Mouse (Mus musculus) cerebellum, adult 18-20 months (tissue): ENCODE data around the gene Naa80.

Experiments
- DNase-seq, 2 experiments: peaks; one replicate each; pipeline ENCODE4 v3.0.0; 2021

Naa80 gene

DNA sequence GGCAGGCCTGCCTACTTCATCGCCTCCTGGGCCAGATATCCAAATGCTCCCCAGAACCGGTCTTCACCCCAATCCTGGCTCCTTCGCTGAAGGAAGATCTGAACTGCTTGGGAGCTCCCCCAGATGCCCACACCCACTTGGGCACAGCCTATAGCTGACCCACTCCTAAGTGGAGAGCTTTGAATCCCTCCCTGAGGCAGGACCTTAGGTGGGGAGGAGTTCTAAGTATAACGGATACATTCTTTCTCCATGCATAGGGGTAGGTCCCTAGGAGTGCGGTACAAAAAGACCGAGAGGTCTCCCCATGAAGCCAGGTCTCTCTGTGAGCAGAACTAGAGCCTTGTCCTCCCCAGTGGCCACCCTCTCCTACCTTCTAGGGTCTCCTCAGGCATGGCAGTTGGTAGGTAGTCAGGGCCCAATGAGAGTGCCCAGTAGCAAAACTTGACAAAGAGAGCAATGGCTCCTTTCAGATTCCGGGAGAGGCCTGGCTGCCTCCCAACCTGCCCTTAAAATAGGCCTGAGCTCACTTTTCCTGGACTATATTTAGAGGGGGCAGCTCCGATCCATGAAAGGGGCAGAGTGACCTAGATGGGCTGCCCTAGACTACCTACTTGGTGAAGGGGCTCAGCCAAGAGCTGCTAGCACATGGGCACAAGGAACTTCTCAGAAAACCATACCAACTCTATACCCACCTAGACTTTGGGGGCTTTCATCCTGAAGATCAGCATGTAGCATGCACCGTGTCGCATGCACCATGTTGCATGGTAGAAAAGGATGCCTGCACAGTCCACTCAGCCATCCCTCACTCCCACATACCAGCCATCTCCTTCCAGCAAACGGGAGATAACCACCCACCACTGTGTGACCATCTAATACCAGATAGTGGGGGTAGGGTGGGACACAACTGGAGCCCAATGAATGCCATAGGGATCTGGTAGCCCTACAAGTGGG lies 18.2 kb downstream of the Naa80 start:
- no peak for DNase-seq

GRCm38 (mm10) chr9:107598385-107598784 lies 19.7 kb downstream of the Naa80 start:
- DNase-seq: no peak

- DNase-seq: peak in 1 of 2 experiments; percentile 18
Measured at GRCm38 (mm10) chr9:107599433-107599832, 20.7 kb downstream of the Naa80 start.

DNA sequence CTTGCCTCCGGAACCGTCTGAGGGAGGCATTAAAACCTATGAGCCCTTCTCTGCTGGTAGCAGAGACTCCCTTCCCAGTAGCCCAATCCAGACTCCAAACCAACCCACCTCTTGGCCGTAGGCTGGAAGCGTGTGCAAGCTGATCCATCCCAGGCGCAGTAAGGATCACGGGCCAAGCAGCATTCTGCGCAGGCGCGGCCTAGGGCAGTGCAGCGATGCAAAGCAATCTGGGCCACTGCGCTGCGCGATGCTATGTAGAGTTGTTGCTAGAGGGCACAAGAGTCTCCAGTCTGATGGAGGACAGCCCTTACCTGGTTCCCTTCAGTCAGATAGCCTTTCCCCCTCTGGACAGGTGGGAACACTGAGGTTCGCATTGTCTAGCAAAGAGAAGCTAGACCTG lies 21.2 kb downstream of the Naa80 start:
- peak; percentile 68 to 72 for DNase-seq

GRCm38 (mm10) chr9:107600745-107601144 lies 22.1 kb downstream of the Naa80 start:
- peak in 1 of 2 experiments; percentile 40 for DNase-seq

- no peak for DNase-seq
Measured at GRCm38 (mm10) chr9:107601275-107601674, 22.6 kb downstream of the Naa80 start.

GRCm38 (mm10) chr9:107602068-107602648 lies 23.5 kb downstream of the Naa80 start:
- peak; percentile 91 to 94 for DNase-seq

DNA sequence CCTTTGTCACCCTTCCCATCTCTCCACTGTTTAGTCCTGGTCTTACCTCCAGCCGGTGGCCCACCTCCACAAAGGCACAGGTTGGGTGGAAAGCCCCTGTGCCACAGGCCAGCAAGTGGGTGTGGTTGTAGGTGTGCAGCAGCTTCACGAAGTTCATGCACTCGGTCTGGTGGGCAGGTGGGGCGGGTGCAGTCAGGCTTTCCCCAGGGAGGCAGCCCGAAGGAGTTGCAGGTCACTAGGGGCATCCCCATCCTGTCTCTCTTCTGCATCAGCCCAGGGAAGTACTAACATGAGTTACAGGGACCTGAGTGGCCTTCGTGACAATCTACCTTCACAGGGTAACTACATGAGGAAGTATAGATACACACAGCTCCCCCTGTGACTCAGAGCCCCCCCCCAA lies 24.6 kb downstream of the Naa80 start:
- no peak for DNase-seq

- no peak for DNase-seq
Measured at GRCm38 (mm10) chr9:107605041-107605661, 26.5 kb downstream of the Naa80 start.

- DNase-seq: no peak
Measured at GRCm38 (mm10) chr9:107606591-107606990, 27.9 kb downstream of the Naa80 start.

- no peak for DNase-seq
Measured at GRCm38 (mm10) chr9:107607036-107607435, 28.3 kb downstream of the Naa80 start.

- DNase-seq: no peak
Measured at GRCm38 (mm10) chr9:107607653-107608245, 29.1 kb downstream of the Naa80 start.

DNA sequence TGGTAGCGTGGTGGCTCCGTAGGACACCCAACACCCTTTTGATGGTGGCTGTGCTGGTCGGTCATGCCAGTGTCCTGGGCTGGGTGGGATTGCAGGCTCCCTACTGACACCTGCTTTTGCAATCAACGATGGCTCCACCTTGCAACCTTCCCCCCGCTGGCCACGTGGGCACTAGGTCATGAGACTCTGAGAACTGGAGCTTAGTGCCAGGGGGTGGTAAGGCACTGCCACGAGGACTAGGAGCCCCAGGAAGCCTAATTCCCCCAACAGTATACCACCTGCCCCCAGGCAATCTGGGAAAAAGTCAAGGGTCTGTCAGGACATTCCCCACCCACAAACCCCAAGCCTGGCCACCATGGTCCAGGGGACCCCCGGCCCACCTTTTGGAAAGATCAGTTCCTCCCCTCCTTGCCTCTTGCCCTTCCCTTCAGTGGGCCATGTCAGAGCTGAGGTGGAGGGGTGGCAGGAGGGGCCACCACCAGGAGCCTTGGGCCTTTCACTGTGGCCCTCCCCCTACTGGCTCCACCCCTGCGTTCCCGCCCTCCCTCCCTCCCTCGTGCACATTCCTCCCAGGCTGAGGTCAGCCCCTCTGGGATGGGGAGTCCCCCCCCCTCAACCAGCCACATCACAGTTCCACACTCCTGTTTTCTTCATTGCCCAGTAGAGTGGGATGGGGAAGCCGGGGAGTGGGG lies 30.2 kb downstream of the Naa80 start, which contains the start of gene Sema3b:
TSS of gene Sema3b (minus strand) at position 489 of the 692 bp plus-strand sequence.
- no peak for DNase-seq

GRCm38 (mm10) chr9:107609433-107609830 lies 30.7 kb downstream of the Naa80 start:
- no peak for DNase-seq

GRCm38 (mm10) chr9:107611456-107612190 lies 32.9 kb downstream of the Naa80 start:
- no peak for DNase-seq

DNA sequence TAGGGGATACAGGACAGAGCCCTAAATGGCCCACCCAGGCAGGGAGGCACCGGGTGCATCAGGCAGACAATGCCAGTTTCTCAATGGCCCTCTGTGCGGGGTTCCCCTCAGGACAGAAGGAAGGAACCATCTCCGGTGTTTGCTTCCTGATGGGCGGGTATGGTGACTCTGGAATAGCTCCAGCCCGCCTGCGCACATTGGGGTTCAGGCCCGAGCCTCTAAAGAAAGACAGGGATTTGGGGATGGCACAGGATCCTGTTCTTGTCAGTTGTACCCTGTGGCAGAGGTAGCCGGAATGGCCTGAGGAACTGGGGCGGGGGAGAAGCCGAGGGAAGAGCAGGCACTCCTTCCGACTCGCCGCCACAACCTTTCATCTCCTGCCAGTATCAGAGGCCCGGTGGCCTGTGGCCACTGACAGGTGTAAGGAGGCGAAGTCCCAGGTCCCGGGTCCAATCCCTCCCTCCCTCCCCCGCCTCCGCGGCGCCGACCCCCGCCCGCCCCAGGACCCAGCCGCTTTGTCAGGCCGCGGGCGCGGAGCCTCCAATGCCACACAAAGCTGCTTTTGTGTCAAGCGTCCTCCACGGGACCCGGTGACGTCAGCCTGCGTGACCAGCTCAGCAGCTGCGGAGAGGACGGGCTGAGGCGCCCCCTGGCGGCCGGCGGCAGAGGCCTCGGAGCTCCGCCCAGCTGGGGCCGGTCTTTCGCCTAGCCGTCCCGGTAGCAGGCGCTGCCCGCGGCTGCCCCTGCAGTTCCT lies 33.7 kb downstream of the Naa80 start:
- DNase-seq: peak; percentile 99 to 100

GRCm38 (mm10) chr9:107612945-107613569 lies 34.4 kb downstream of the Naa80 start:
- DNase-seq: no peak

- DNase-seq: no peak
Measured at GRCm38 (mm10) chr9:107615035-107615434, 36.3 kb downstream of the Naa80 start.

GRCm38 (mm10) chr9:107617461-107617860 lies 38.8 kb downstream of the Naa80 start:
- no peak for DNase-seq

DNA sequence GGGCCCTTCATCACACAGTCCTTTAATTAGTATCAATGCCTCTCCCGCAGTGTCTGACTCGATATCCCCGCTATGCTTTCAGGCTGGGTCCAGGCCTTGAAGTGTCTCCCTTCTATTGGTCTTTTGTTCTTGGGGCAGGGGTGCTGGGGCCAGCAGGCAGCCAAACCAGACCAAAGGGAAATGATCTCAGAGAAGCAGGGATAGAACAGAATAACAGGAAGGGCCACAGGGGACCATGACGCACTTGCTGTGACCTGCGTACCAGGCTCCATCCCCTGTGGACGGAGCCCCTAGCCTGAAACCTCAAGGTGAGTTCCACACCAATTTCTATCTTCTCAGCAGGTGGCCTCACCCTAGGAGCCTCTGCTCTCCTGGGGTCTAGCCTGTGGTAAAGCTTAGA lies 39.4 kb downstream of the Naa80 start:
- DNase-seq: no peak
